29 mouse cellular contexts compared by ENCODE assay signal in the genomic region with DNA sequence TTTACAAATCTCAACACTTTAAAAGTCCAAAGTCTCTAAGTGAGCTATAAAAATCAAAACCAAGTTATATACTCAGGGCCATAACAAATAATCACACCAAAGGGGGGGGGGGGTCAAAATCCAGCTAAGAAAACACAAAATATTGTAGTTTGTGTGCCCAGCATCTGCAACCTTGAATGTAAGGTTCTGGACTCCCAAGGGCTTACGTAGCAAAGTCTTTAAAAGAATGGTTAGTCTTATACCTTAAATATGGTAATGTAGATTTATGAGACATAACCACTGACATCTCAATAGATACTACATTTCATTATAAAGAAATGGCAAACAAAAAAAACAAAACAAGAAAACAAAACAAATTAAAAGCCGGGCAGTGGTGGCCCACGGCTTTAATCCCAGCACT.
"Had no signal": no experiment of that assay in that cellular context is flagged by ENCODE, and none has a peak within 500 bp of the region (broad histone marks: within the 10 kb centered on the region; RNA-seq: fewer than 3 reads in every experiment).

A gene (minus strand): TSS at position 101 of the 400 bp plus-strand sequence.

- H3K4me2 ChIP-seq: embryonic facial prominence, embryonic 12.5 days; embryonic facial prominence, embryonic 13.5 days; embryonic facial prominence, embryonic 15.5 days; forebrain, embryonic 12.5 days; forebrain, embryonic 13.5 days; forebrain, embryonic 15.5 days had no signal

- H3K4me3 ChIP-seq: embryonic facial prominence, embryonic 10.5 days; embryonic facial prominence, embryonic 12.5 days; embryonic facial prominence, embryonic 13.5 days; embryonic facial prominence, embryonic 15.5 days; erythroblast, embryonic 14.5 days; forebrain, embryonic 10.5 days; forebrain, embryonic 12.5 days; forebrain, embryonic 13.5 days; forebrain, embryonic 15.5 days; gastrocnemius, adult 2 months; heart, adult 2 months had no signal

- H3K27ac ChIP-seq: embryonic facial prominence, embryonic 10.5 days; embryonic facial prominence, embryonic 12.5 days; embryonic facial prominence, embryonic 13.5 days; embryonic facial prominence, embryonic 15.5 days; forebrain, embryonic 10.5 days; forebrain, embryonic 12.5 days; forebrain, embryonic 13.5 days; forebrain, embryonic 15.5 days; gastrocnemius, adult 2 months; heart, adult 2 months had no signal

- ATAC-seq: forebrain, embryonic 13.5 days; forebrain, embryonic 14.5 days; forebrain, embryonic 15.5 days; forebrain, embryonic 16.5 days; forebrain, postnatal 0 days had no signal

- H3K9me3 ChIP-seq: embryonic facial prominence, embryonic 10.5 days; embryonic facial prominence, embryonic 12.5 days; embryonic facial prominence, embryonic 13.5 days; embryonic facial prominence, embryonic 15.5 days; forebrain, embryonic 10.5 days; forebrain, embryonic 12.5 days; forebrain, embryonic 13.5 days; forebrain, embryonic 15.5 days had no signal

- H3K9ac ChIP-seq: embryonic facial prominence, embryonic 12.5 days; embryonic facial prominence, embryonic 13.5 days; embryonic facial prominence, embryonic 15.5 days; forebrain, embryonic 12.5 days; forebrain, embryonic 13.5 days; forebrain, embryonic 15.5 days; forebrain, postnatal 0 days had no signal

- H3K27me3 ChIP-seq: embryonic facial prominence, embryonic 12.5 days; embryonic facial prominence, embryonic 13.5 days; embryonic facial prominence, embryonic 15.5 days; forebrain, embryonic 12.5 days; forebrain, embryonic 13.5 days; forebrain, embryonic 15.5 days had no signal

- DNase-seq: cerebellum, adult 2 months; cerebellum, adult 8-10 months; cerebellum, adult 9-10 months; cerebellum, adult 9-11 months; cerebellum, postnatal 10 days; cerebellum, postnatal 14 days; cerebellum, postnatal 25 days; cerebellum, postnatal 36 days; embryo, embryonic 11 days; forebrain, postnatal 0 days; gastrocnemius, adult 2 months; gastrocnemius, postnatal 10 days; gastrocnemius, postnatal 14 days; gastrocnemius, postnatal 25 days; gastrocnemius, postnatal 36 days; heart, adult 11 months; heart, adult 18-20 months; heart, adult 2 months had no signal

- H3K36me3 ChIP-seq: embryonic facial prominence, embryonic 12.5 days; embryonic facial prominence, embryonic 13.5 days; embryonic facial prominence, embryonic 15.5 days; forebrain, embryonic 12.5 days; forebrain, embryonic 15.5 days had no signal
